Mouse (Mus musculus) cerebellum, adult 2 months (tissue): Measurements from ENCODE around the gene Dlg1.

Experiments used
- CTCF ChIP-seq: fragments of 200-500 bp; IDR thresholded peaks from 2 replicates; pipeline ENCODE4 v1.5.1; 2011; ENCODE audit warnings: low read depth, mild to moderate bottlenecking, control low read depth, low read length, moderate library complexity, borderline replicate concordance; ENCODE audit not compliant: insufficient read depth
- POLR2A ChIP-seq: fragments of 200-500 bp; IDR thresholded peaks from 2 replicates; pipeline ENCODE4 v1.6.1; 2011; ENCODE audit warnings: low read length, control low read depth, borderline replicate concordance; ENCODE audit not compliant: insufficient read depth

GRCm38 (mm10) chr16:31917776-31918175, 254.5 kb downstream of the Dlg1 start:
- TF ChIP-seq CTCF: no peak
- TF ChIP-seq POLR2A: no peak
